Mouse (Mus musculus) erythroblast, embryonic 14.5 days (primary cell): ENCODE results near the gene C3ar1.

Experiments
- GATA1 ChIP-seq: IDR thresholded peaks from 2 replicates; pipeline ENCODE4 v1.6.1; 2012; ENCODE audit warnings: low read length, inconsistent platforms, mixed read lengths
- TAL1 ChIP-seq: IDR thresholded peaks from 3 replicates; pipeline ENCODE4 v1.6.1; 2012; ENCODE audit warnings: low read length, inconsistent platforms, mixed read lengths

DNA sequence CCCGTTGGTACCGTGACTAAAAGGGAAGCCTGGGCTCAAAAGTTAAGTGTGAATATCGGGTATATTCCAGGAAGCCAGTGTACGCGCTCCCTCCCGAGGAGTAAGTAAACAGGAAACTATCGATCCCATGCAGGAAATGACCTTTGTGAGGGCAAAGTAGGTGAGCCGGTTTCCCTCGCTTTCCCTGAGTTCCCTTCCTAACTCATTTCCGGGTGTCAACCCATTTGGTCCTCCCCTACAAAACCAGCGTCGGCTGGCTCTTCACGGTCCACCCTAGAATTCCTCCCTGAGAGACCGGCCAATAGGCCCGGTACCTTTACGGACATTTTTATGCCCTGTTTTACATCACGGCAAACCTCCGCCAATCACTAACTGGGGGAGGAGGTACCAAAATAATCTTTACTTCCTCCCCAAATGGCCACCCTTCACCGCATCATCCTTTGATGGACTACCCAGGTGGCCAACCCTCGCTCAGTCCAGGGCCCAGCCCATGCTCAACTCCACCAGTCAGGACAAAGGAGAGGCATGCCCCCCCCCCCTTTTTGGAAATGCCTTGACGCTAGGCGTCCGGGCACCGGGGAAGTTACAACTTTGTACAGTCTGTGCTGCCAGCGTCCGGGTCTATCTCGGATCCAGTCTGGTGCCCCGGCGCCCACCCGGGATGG is 45.2 kb downstream of the C3ar1 start:
- no peak for TF ChIP-seq GATA1
- no peak for TF ChIP-seq TAL1
